Mouse (Mus musculus): Measurements from ENCODE around the gene Herc3. TPM values are rescaled to one million over a fixed set of nuclear protein-coding genes. Genes with fewer than 3 reads are reported as not detected.
A peak's percentile ranks its signal among the peaks of the same experiment; 100 is the strongest.
"Not testable (repeated sequence)": the region's sequence is repeated elsewhere in the genome, so short reads cannot be mapped to it uniquely, and the experiment has no call there.

The Herc3 gene
- 29.2 and 38.0 TPM in 2 replicates for polyA plus RNA-seq (2015; fragmentation: Nextera tagmentation; extraction: Ambion mirVana)

GRCm38 (mm10) chr6:58831232-58832009 is at the start of gene Herc3:
TSS of gene Herc3 (plus strand) at chr6:58831465.
- Histone ChIP-seq H3K9ac (replicated peaks) (peak within 1 kb of the TSS; percentile 80), H3K9me3 (replicated peaks) (no peaks in the 10 kb centered on the region), H3K4me3 (replicated peaks) (peak within 1 kb of the TSS; percentile 92), H3K36me3 (no peaks in the 10 kb centered on the region), H3K4me1 (peaks cover 12% of the 10 kb centered on the region), H3K27ac (replicated peaks) (peak within 1 kb of the TSS; percentile 91), H3K27me3 (replicated peaks) (no peaks in the 10 kb centered on the region), H3K4me2 (peak within 1 kb of the TSS; percentile 81)
- under 1% methylated on average over 78 of the region's 83 CpGs for WGBS
- ATAC-seq (ENCODE audit: low FRiP score): peak; percentile 90

- H3K27ac ChIP-seq (replicated peaks): no peak overlapping the region
- H3K4me1 ChIP-seq: no peaks in the 10 kb centered on the region
- no peak overlapping the region for H3K4me2 ChIP-seq
- H3K27me3 ChIP-seq (replicated peaks): no peaks in the 10 kb centered on the region
- no peak overlapping the region for H3K9ac ChIP-seq (replicated peaks)
- H3K36me3 ChIP-seq: no peaks in the 10 kb centered on the region
- no peak for ATAC-seq (ENCODE audit: low FRiP score)
- H3K9me3 ChIP-seq (replicated peaks): no peaks in the 10 kb centered on the region
- H3K4me3 ChIP-seq (replicated peaks): no peak overlapping the region
Measured at GRCm38 (mm10) chr6:58801394-58801793, 29.9 kb upstream of the Herc3 start.

GRCm38 (mm10) chr6:58814381-58814780 is 16.9 kb upstream of the Herc3 start:
- no peak for ATAC-seq (ENCODE audit: low FRiP score)
- no peaks in the 10 kb centered on the region for H3K36me3 ChIP-seq
- H3K4me2 ChIP-seq: no peak overlapping the region
- H3K4me1 ChIP-seq: no peaks in the 10 kb centered on the region
- no peaks in the 10 kb centered on the region for H3K9me3 ChIP-seq (replicated peaks)
- no peak overlapping the region for H3K27ac ChIP-seq (replicated peaks)
- H3K9ac ChIP-seq (replicated peaks): no peak overlapping the region
- H3K4me3 ChIP-seq (replicated peaks): no peak overlapping the region
- no peaks in the 10 kb centered on the region for H3K27me3 ChIP-seq (replicated peaks)

GRCm38 (mm10) chr6:58817037-58817436 is 14.2 kb upstream of the Herc3 start:
- H3K27ac ChIP-seq (replicated peaks); H3K9me3 ChIP-seq (replicated peaks); H3K27me3 ChIP-seq (replicated peaks); ATAC-seq (ENCODE audit: low FRiP score); H3K4me1 ChIP-seq; H3K36me3 ChIP-seq; H3K9ac ChIP-seq (replicated peaks); H3K4me2 ChIP-seq; H3K4me3 ChIP-seq (replicated peaks): not testable (repeated sequence)
- WGBS: 95% methylated on average over 5 of the region's 11 CpGs

GRCm38 (mm10) chr6:58825619-58826018 is 5.6 kb upstream of the Herc3 start:
- H3K9me3 ChIP-seq (replicated peaks): no peaks in the 10 kb centered on the region
- no peak for ATAC-seq (ENCODE audit: low FRiP score)
- no peaks in the 10 kb centered on the region for H3K27me3 ChIP-seq (replicated peaks)
- no peak overlapping the region for H3K4me3 ChIP-seq (replicated peaks)
- no peak overlapping the region for H3K9ac ChIP-seq (replicated peaks)
- H3K4me1 ChIP-seq: peaks cover under 1% of the 10 kb centered on the region; the same call in 1 of the 2 replicates
- H3K4me2 ChIP-seq: no peak overlapping the region
- no peaks in the 10 kb centered on the region for H3K36me3 ChIP-seq
- no peak overlapping the region for H3K27ac ChIP-seq (replicated peaks)
- 92% methylated on average over 2 of the region's 2 CpGs for WGBS

GRCm38 (mm10) chr6:58826089-58826488 is 5.2 kb upstream of the Herc3 start:
- H3K9ac ChIP-seq (replicated peaks): no peak overlapping the region
- no peak for ATAC-seq (ENCODE audit: low FRiP score)
- WGBS: 80% methylated on average over 2 of the region's 2 CpGs
- no peaks in the 10 kb centered on the region for H3K27me3 ChIP-seq (replicated peaks)
- no peak overlapping the region for H3K4me3 ChIP-seq (replicated peaks)
- H3K4me1 ChIP-seq: peaks cover 5% of the 10 kb centered on the region; the same call in 1 of the 2 replicates
- H3K27ac ChIP-seq (replicated peaks): no peak overlapping the region
- no peak overlapping the region for H3K4me2 ChIP-seq
- no peaks in the 10 kb centered on the region for H3K36me3 ChIP-seq
- no peaks in the 10 kb centered on the region for H3K9me3 ChIP-seq (replicated peaks)

GRCm38 (mm10) chr6:58828582-58828981 is 2.7 kb upstream of the Herc3 start:
- WGBS: 96% methylated on average over 1 of the region's 1 CpGs
- Histone ChIP-seq H3K36me3 (no peaks in the 10 kb centered on the region), H3K4me2 (no peak overlapping the region), H3K4me3 (replicated peaks) (no peak overlapping the region), H3K4me1 (peaks cover 12% of the 10 kb centered on the region), H3K27me3 (replicated peaks) (no peaks in the 10 kb centered on the region), H3K9ac (replicated peaks) (no peak overlapping the region), H3K9me3 (replicated peaks) (no peaks in the 10 kb centered on the region), H3K27ac (replicated peaks) (no peak overlapping the region)
- no peak for ATAC-seq (ENCODE audit: low FRiP score)

GRCm38 (mm10) chr6:58830840-58831231 is 429 bp upstream of the Herc3 start:
- peak overlapping the region; percentile 81 for H3K4me2 ChIP-seq
- 11% methylated on average over 7 of the region's 7 CpGs for WGBS

GRCm38 (mm10) chr6:58832591-58833018 is 1.3 kb downstream of the Herc3 start:
- Histone ChIP-seq H3K4me2 (peak overlapping the region; percentile 81), H3K4me3 (replicated peaks) (peak overlapping the region; percentile 92), H3K9me3 (replicated peaks) (no peaks in the 10 kb centered on the region), H3K27ac (replicated peaks) (no peak overlapping the region), H3K27me3 (replicated peaks) (no peaks in the 10 kb centered on the region), H3K9ac (replicated peaks) (peak overlapping the region; percentile 80; the same call in 1 of the 2 replicates), H3K36me3 (no peaks in the 10 kb centered on the region), H3K4me1 (peaks cover 12% of the 10 kb centered on the region)
- no peak for ATAC-seq (ENCODE audit: low FRiP score)
- WGBS: 37% methylated on average over 7 of the region's 7 CpGs

More at GRCm38 (mm10) chr6:58830840-58831231, 429 bp upstream of the Herc3 start:
- Histone ChIP-seq H3K9me3 (replicated peaks) (no peaks in the 10 kb centered on the region), H3K27ac (replicated peaks) (peak overlapping the region; percentile 91), H3K36me3 (no peaks in the 10 kb centered on the region), H3K27me3 (replicated peaks) (no peaks in the 10 kb centered on the region), H3K4me3 (replicated peaks) (peak overlapping the region; percentile 92), H3K9ac (replicated peaks) (peak overlapping the region; percentile 80), H3K4me1 (peaks cover 12% of the 10 kb centered on the region)
- peak; percentile 43 for ATAC-seq (ENCODE audit: low FRiP score)

- Histone ChIP-seq H3K4me2 (no peak overlapping the region), H3K27ac (replicated peaks) (no peak overlapping the region), H3K4me1 (peaks cover 23% of the 10 kb centered on the region), H3K9me3 (replicated peaks) (no peaks in the 10 kb centered on the region), H3K9ac (replicated peaks) (no peak overlapping the region), H3K4me3 (replicated peaks) (no peak overlapping the region), H3K27me3 (replicated peaks) (no peaks in the 10 kb centered on the region), H3K36me3 (no peaks in the 10 kb centered on the region)
- WGBS: 82% methylated on average over 7 of the region's 7 CpGs
- no peak for ATAC-seq (ENCODE audit: low FRiP score)
Measured at GRCm38 (mm10) chr6:58834470-58834869, 3.2 kb downstream of the Herc3 start.

- 95% methylated on average over 1 of the region's 1 CpGs for WGBS
- peaks cover 22% of the 10 kb centered on the region for H3K4me1 ChIP-seq
- H3K27ac ChIP-seq (replicated peaks): no peak overlapping the region
- no peak for ATAC-seq (ENCODE audit: low FRiP score)
- no peaks in the 10 kb centered on the region for H3K36me3 ChIP-seq
- H3K27me3 ChIP-seq (replicated peaks): no peaks in the 10 kb centered on the region
- no peak overlapping the region for H3K4me2 ChIP-seq
- H3K4me3 ChIP-seq (replicated peaks): no peak overlapping the region
- H3K9ac ChIP-seq (replicated peaks): no peak overlapping the region
- H3K9me3 ChIP-seq (replicated peaks): no peaks in the 10 kb centered on the region
Measured at GRCm38 (mm10) chr6:58835591-58835990, 4.3 kb downstream of the Herc3 start.

GRCm38 (mm10) chr6:58836476-58836875 is 5.2 kb downstream of the Herc3 start:
- H3K4me3 ChIP-seq (replicated peaks): no peak overlapping the region
- no peak for ATAC-seq (ENCODE audit: low FRiP score)
- WGBS: 94% methylated on average over 2 of the region's 2 CpGs
- no peak overlapping the region for H3K27ac ChIP-seq (replicated peaks)
- no peaks in the 10 kb centered on the region for H3K9me3 ChIP-seq (replicated peaks)
- no peaks in the 10 kb centered on the region for H3K36me3 ChIP-seq
- no peak overlapping the region for H3K9ac ChIP-seq (replicated peaks)
- peaks cover 18% of the 10 kb centered on the region for H3K4me1 ChIP-seq
- no peaks in the 10 kb centered on the region for H3K27me3 ChIP-seq (replicated peaks)
- H3K4me2 ChIP-seq: no peak overlapping the region
